Comparison of ENCODE assay signal across 11 mouse cellular contexts in the genomic region with DNA sequence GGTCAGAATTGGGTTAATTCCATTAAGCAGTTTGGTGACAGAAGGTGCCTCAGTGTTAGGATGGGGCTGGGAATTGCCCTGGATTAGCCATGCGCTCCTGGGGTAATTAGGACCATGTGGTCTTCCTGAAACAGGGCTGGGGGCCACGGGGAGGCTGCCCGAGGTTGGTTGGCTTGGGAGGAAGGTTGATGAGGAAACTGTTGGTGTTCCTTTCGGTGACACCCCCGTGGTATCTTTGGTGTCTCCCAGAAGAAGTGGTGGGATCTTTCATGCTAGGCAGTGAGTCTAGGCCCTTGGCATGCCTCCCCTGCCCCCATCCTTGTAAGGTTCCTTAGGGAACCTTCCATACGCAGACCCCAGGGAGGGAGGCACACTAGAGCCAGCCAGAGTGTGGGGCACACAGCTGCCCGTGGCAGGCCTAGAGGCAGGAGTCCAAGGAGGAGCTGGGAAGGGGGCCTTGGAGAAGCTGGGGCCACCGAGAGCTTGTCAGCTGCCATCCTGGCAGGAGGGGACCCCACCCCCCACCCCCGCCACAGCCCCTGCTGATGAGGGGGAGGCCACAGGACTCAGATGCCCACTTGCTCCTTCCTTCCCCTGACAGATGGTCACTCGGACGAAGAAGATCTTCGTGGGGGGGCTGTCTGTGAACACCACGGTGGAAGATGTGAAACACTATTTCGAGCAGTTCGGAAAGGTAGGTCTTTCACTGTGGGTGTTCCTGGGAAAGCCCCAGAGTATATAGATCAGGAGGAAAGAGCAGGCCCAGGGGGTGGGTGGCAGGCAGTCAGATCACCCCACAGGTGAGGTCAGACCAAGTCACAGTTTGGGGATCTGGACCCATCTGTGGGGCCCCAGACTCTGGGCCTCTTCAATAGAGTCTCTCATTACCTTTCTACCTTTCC. TPM values are rescaled to one million over a fixed set of nuclear protein-coding genes. Genes with fewer than 3 reads are reported as not detected.
A peak's percentile ranks its signal among the peaks of the same experiment; 100 is the strongest.
DNase-seq lines count a peak whose midpoint lies in the region; ATAC-seq and TF ChIP-seq lines count a peak whose summit lies in the region.
"Had no signal": no experiment of that assay in that cellular context is flagged by ENCODE, and none has a peak within 500 bp of the region (broad histone marks: within the 10 kb centered on the region; RNA-seq: fewer than 3 reads in every experiment).

No protein-coding gene starts in this region.

- dilution Hi-C loops in CH12.LX (cut with MboI; ENCODE audit: extremely low pct_ligation_motif_present, extremely low pct_unique_long_range_greater_than_20kb, low sequenced_read_pairs), result no loop called here

- no peak overlapping the region for H3K9ac ChIP-seq in CH12.LX (ENCODE audit: insufficient read depth, low read depth)
- H3K9ac ChIP-seq in hindbrain, embryonic 12.5 days, result peak overlapping the region; percentile 100
- H3K9ac ChIP-seq in midbrain, embryonic 13.5 days (replicated peaks), result peak overlapping the region; percentile 100

- no peak; the same call in 1 of the 2 replicates for TF ChIP-seq EP300 in CH12.LX (IDR thresholded peaks at IDR 0.05; ENCODE audit: low read length)

- 17% methylated on average over 15 of the region's 15 CpGs for WGBS in hindbrain, embryonic 12.5 days
- WGBS in midbrain, embryonic 13.5 days, result 5% methylated on average over 15 of the region's 15 CpGs

- no peak for TF ChIP-seq RAD21 in CH12.LX (IDR thresholded peaks at IDR 0.05; ENCODE audit: low read depth, low read length)

- peaks cover 7 to 47% of the 10 kb centered on the region in 2 experiments for H3K4me1 ChIP-seq in CH12.LX (ENCODE audit: control insufficient read depth in 1 of 2, insufficient read depth in 2 of 2)
- H3K4me1 ChIP-seq in cortical plate, adult 2 months (ENCODE audit: control insufficient read depth, insufficient read depth, low read length), result peaks cover 6% of the 10 kb centered on the region
- peaks cover 87% of the 10 kb centered on the region for H3K4me1 ChIP-seq in hindbrain, embryonic 12.5 days
- peaks cover 88% of the 10 kb centered on the region for H3K4me1 ChIP-seq in midbrain, embryonic 13.5 days (replicated peaks)

- H3K36me3 ChIP-seq in CH12.LX (replicated peaks in 1 of 2; ENCODE audit: control insufficient read depth in 1 of 2, insufficient read depth in 1 of 2, low read length in 1 of 2), result peaks cover 0 to 12% of the 10 kb centered on the region in 2 experiments
- H3K36me3 ChIP-seq in hindbrain, embryonic 12.5 days, result peaks cover 43% of the 10 kb centered on the region
- H3K36me3 ChIP-seq in midbrain, embryonic 13.5 days, result peaks cover 28% of the 10 kb centered on the region

- in situ Hi-C loops in CH12.LX (cut with MboI; ENCODE audit: low pct_ligation_motif_present, low pct_unique_long_range_greater_than_20kb, low sequenced_read_pairs), result no loop called here

- ATAC-seq in hindbrain, embryonic 12.5 days (ENCODE audit: low FRiP score), result no peak
- no peak for ATAC-seq in midbrain, embryonic 13.5 days
- no peak for ATAC-seq in erythroblast, adult 5-6 weeks (replicated peaks; ENCODE audit: low FRiP score, poor library complexity, severe bottlenecking)

- H3K4me3 ChIP-seq in CH12.LX (replicated peaks in 1 of 3; ENCODE audit: low read depth in 2 of 3, low read length in 2 of 3, poor library complexity in 1 of 3), result no peak overlapping the region
- H3K4me3 ChIP-seq in cortical plate, adult 2 months (ENCODE audit: insufficient read depth, low read length), result no peak overlapping the region
- H3K4me3 ChIP-seq in hindbrain, embryonic 12.5 days, result peak overlapping the region; percentile 100
- peak overlapping the region; percentile 99 for H3K4me3 ChIP-seq in midbrain, embryonic 13.5 days (replicated peaks)

- no peak overlapping the region for H3K27ac ChIP-seq in CH12.LX (ENCODE audit: insufficient read depth, low read depth)
- peak overlapping the region; percentile 99; the same call in 1 of the 2 replicates for H3K27ac ChIP-seq in cortical plate, adult 2 months (ENCODE audit: insufficient read depth, low read length)
- peak overlapping the region; percentile 100 for H3K27ac ChIP-seq in hindbrain, embryonic 12.5 days
- peak overlapping the region; percentile 100 for H3K27ac ChIP-seq in midbrain, embryonic 13.5 days

- no peak for TF ChIP-seq CTCF in CH12.LX (conservative IDR thresholded peaks at IDR 0.05 in 1 of 2, IDR thresholded peaks at IDR 0.05 in 1 of 2; ENCODE audit: low read depth in 2 of 2, low read length in 2 of 2)
- no peak for TF ChIP-seq CTCF in cortical plate, adult 2 months (IDR thresholded peaks at IDR 0.05; ENCODE audit: extremely low read depth, insufficient read depth, low read length)

- H3K9me3 ChIP-seq in CH12.LX (replicated peaks; ENCODE audit: low read length), result no peaks in the 10 kb centered on the region
- H3K9me3 ChIP-seq in hindbrain, embryonic 12.5 days (replicated peaks), result no peaks in the 10 kb centered on the region
- no peaks in the 10 kb centered on the region for H3K9me3 ChIP-seq in midbrain, embryonic 13.5 days

- H3K79me2 ChIP-seq in CH12.LX (replicated peaks; ENCODE audit: control insufficient read depth, extremely low read depth, insufficient read depth, poor library complexity, severe bottlenecking), result no peaks in the 10 kb centered on the region

- no peak for TF ChIP-seq POLR2A in CH12.LX (IDR thresholded peaks at IDR 0.05; ENCODE audit: low read depth, low read length)
- TF ChIP-seq POLR2A in cortical plate, adult 2 months (IDR thresholded peaks at IDR 0.05; ENCODE audit: extremely low read depth, insufficient read depth, low read length), result no peak

- no peaks in the 10 kb centered on the region for H3K27me3 ChIP-seq in CH12.LX (replicated peaks)
- no peaks in the 10 kb centered on the region for H3K27me3 ChIP-seq in hindbrain, embryonic 12.5 days
- H3K27me3 ChIP-seq in midbrain, embryonic 13.5 days, result no peaks in the 10 kb centered on the region

- 0 out of 2 replicates have a peak overlapping the region, but pooled peaks have one; percentile 12 for H3K4me2 ChIP-seq in CH12.LX (ENCODE audit: insufficient read depth, low read depth, poor library complexity, severe bottlenecking)
- H3K4me2 ChIP-seq in hindbrain, embryonic 12.5 days (replicated peaks), result peak overlapping the region; percentile 80
- H3K4me2 ChIP-seq in midbrain, embryonic 13.5 days (replicated peaks), result peak overlapping the region; percentile 96

- DNase-seq in CH12.LX (ENCODE audit: extremely low read depth), result no peak
- DNase-seq in adipocyte (ENCODE audit: low spot score), result no peak
- DNase-seq in lung, postnatal 36 days, result no peak
- DNase-seq in lung, postnatal 25 days (ENCODE audit: low spot score), result no peak

TF ChIP-seq in CH12.LX, 34 proteins besides CTCF, POLR2A, EP300 and RAD21:
- TF ChIP-seq ELF1 (IDR thresholded peaks at IDR 0.05; ENCODE audit: low read depth, low read length), result no peak
- 0 out of 2 replicates have a peak, but pooled peaks have one; percentile 34 for TF ChIP-seq BHLHE40 (IDR thresholded peaks at IDR 0.05; ENCODE audit: low read depth, low read length)
TF ChIP-seq in CH12.LX: peak in this region for 1.

RNA-seq across cellular contexts. Expression of a gene that starts 5.7 kb away (rescaled TPM):
- 3.3 and 4.1 TPM in 2 replicates for total RNA-seq in CH12.LX (2012; rRNA removed)
- 0.66 and 0.82 TPM in 2 replicates for total RNA-seq in CH12.LX (2014; rRNA removed)
- 4.9 and 5.3 TPM in 2 replicates for polyA plus RNA-seq in CH12.LX (2012; ENCODE audit: insufficient read length, low read depth)
- polyA plus RNA-seq in cortical plate, adult 2 months (2012; rRNA removed), result 43.8 and 44.3 TPM in 2 replicates
- polyA plus RNA-seq in hindbrain, embryonic 12.5 days (2016; fragmentation: Nextera tagmentation; extraction: Ambion mirVana), result 128 and 131 TPM in 2 replicates
- polyA plus RNA-seq in midbrain, embryonic 13.5 days (2015; fragmentation: Nextera tagmentation; extraction: Ambion mirVana), result 112 and 133 TPM in 2 replicates
- not detected in 2 replicates for total RNA-seq in erythroblast, adult 5-6 weeks (2015; ENCODE audit: low replicate concordance)
- total RNA-seq in erythroblast, adult 5-6 weeks (2017; ENCODE audit: low replicate concordance), result not detected in 2 replicates
- total RNA-seq: hematopoietic stem cell, adult 5-6 weeks; liver, adult 2 months; neutrophil, adult 5-6 weeks had no signal

RNA-seq across cellular contexts. Expression of a gene that starts 31.0 kb away (rescaled TPM):
- not detected in 2 replicates for total RNA-seq in CH12.LX (2012; rRNA removed)
- total RNA-seq in CH12.LX (2014; rRNA removed), result not detected in 2 replicates
- not detected in 2 replicates for polyA plus RNA-seq in CH12.LX (2012; ENCODE audit: insufficient read length, low read depth)
- not detected in 2 replicates for polyA plus RNA-seq in cortical plate, adult 2 months (2012; rRNA removed)
- not detected in 2 replicates for polyA plus RNA-seq in hindbrain, embryonic 12.5 days (2016; fragmentation: Nextera tagmentation; extraction: Ambion mirVana)
- polyA plus RNA-seq in midbrain, embryonic 13.5 days (2015; fragmentation: Nextera tagmentation; extraction: Ambion mirVana), result not detected in 2 replicates
- not detected in 2 replicates for total RNA-seq in erythroblast, adult 5-6 weeks (2015; ENCODE audit: low replicate concordance)
- total RNA-seq in erythroblast, adult 5-6 weeks (2017; ENCODE audit: low replicate concordance), result not detected in 2 replicates
- total RNA-seq: hematopoietic stem cell, adult 5-6 weeks; neutrophil, adult 5-6 weeks had no signal
- polyA plus RNA-seq: liver, adult 2 months had no signal

RNA-seq across cellular contexts. Expression of a gene that starts 49.4 kb away (rescaled TPM):
- total RNA-seq in CH12.LX (2012; rRNA removed) (16.7 and 18.0 TPM in 2 replicates), CH12.LX (2014; rRNA removed) (8.2 and 10.0 TPM in 2 replicates)
- 13.3 and 15.3 TPM in 2 replicates for polyA plus RNA-seq in CH12.LX (2012; ENCODE audit: insufficient read length, low read depth)
- 89.5 and 107 TPM in 2 replicates for polyA plus RNA-seq in cortical plate, adult 2 months (2012; rRNA removed)
- 23.1 and 24.7 TPM in 2 replicates for polyA plus RNA-seq in hindbrain, embryonic 12.5 days (2016; fragmentation: Nextera tagmentation; extraction: Ambion mirVana)
- polyA plus RNA-seq in midbrain, embryonic 13.5 days (2015; fragmentation: Nextera tagmentation; extraction: Ambion mirVana), result 26.1 and 28.7 TPM in 2 replicates
- total RNA-seq in erythroblast, adult 5-6 weeks (2015; ENCODE audit: low replicate concordance), result 3.1 and 5.9 TPM in 2 replicates
- total RNA-seq in erythroblast, adult 5-6 weeks (2017; ENCODE audit: low replicate concordance), result 0.60 and 2.0 TPM in 2 replicates

Comparison
In these comparisons a context has a peak if more than half of its experiments do, and no peak if none do; other contexts are left out.
1. H3K4me2 ChIP-seq: peak in every context shown above with its lines; median percentile 96 in midbrain, embryonic 13.5 days; 80 in hindbrain, embryonic 12.5 days; 12 in CH12.LX.
2. H3K4me3 ChIP-seq: peak in hindbrain, embryonic 12.5 days (single experiment) and midbrain, embryonic 13.5 days (single experiment); none in CH12.LX (0 of 3) and cortical plate, adult 2 months (single experiment).